Mouse (Mus musculus): ENCODE results near the gene Blmh. TPM values are rescaled to one million over a fixed set of nuclear protein-coding genes. Genes with fewer than 3 reads are reported as not detected.

Gene Blmh
- 10 to 100 TPM; 36.8 to 41.5 TPM for total RNA-seq (2021)

GRCm38 (mm10) chr11:76924759-76925236 is at the start of gene Blmh:
Blmh (plus strand) TSS chr11:76924809.
- DNase-seq (ENCODE audit: low spot score), result no peak
- intact Hi-C loops (cut with DNase I), result no loop called here

GRCm38 (mm10) chr11:76879816-76880215 is 44.8 kb upstream of the Blmh start:
- DNase-seq (ENCODE audit: low spot score), result no peak
- intact Hi-C loops (cut with DNase I), result no loop called here

- no peak for DNase-seq (ENCODE audit: low spot score)
- intact Hi-C loops (cut with DNase I), result no loop called here
Observed at GRCm38 (mm10) chr11:76884451-76884850, 40.2 kb upstream of the Blmh start.

- no peak for DNase-seq (ENCODE audit: low spot score)
- intact Hi-C loops (cut with DNase I), result loop anchor here (2.0 to 5.0 kb wide), 2 partner anchors 43 to 212 kb away; partner anchors contain the start of genes Cpd and Trarg1
Observed at GRCm38 (mm10) chr11:76889339-76890164, 35.1 kb upstream of the Blmh start.

- intact Hi-C loops (cut with DNase I), result loop anchor here (5.0 kb wide), 1 partner anchor 214 kb away; the partner anchor contains the start of gene Trarg1
- no peak for DNase-seq (ENCODE audit: low spot score)
Observed at GRCm38 (mm10) chr11:76891171-76891570, 33.4 kb upstream of the Blmh start.

GRCm38 (mm10) chr11:76891738-76892349 is 32.8 kb upstream of the Blmh start:
- no peak for DNase-seq (ENCODE audit: low spot score)
- intact Hi-C loops (cut with DNase I), result loop anchor here (5.0 kb wide), 1 partner anchor 215 kb away; the partner anchor contains the start of gene Trarg1

- no peak for DNase-seq (ENCODE audit: low spot score)
- intact Hi-C loops (cut with DNase I), result loop anchor here (5.0 kb wide), 1 partner anchor 216 kb away; the partner anchor contains the start of gene Trarg1
Observed at GRCm38 (mm10) chr11:76892972-76893371, 31.6 kb upstream of the Blmh start.

GRCm38 (mm10) chr11:76893570-76893969 is 31.0 kb upstream of the Blmh start:
- intact Hi-C loops (cut with DNase I), result loop anchor here (5.0 kb wide), 1 partner anchor 216 kb away; the partner anchor contains the start of gene Trarg1

GRCm38 (mm10) chr11:76894240-76894639 is 30.4 kb upstream of the Blmh start:
- peak; percentile 42 for DNase-seq (ENCODE audit: low spot score)
- intact Hi-C loops (cut with DNase I), result loop anchor here (1.0 to 5.0 kb wide), 3 partner anchors 83 to 217 kb away; partner anchors contain the start of gene Trarg1

More at GRCm38 (mm10) chr11:76893570-76893969, 31.0 kb upstream of the Blmh start:
- peak; percentile 40 for DNase-seq (ENCODE audit: low spot score)

- intact Hi-C loops (cut with DNase I), result loop anchor here (5.0 kb wide), 1 partner anchor 51 kb away; no protein-coding TSS in a partner anchor
- no peak for DNase-seq (ENCODE audit: low spot score)
Observed at GRCm38 (mm10) chr11:76896360-76896759, 28.2 kb upstream of the Blmh start.

- intact Hi-C loops (cut with DNase I), result loop anchor here (5.0 kb wide), 1 partner anchor 50 kb away; no protein-coding TSS in a partner anchor
- DNase-seq (ENCODE audit: low spot score), result no peak
Observed at GRCm38 (mm10) chr11:76897126-76897525, 27.5 kb upstream of the Blmh start.

GRCm38 (mm10) chr11:76897871-76898270 is 26.7 kb upstream of the Blmh start:
- DNase-seq (ENCODE audit: low spot score), result no peak
- intact Hi-C loops (cut with DNase I), result loop anchor here (5.0 kb wide), 1 partner anchor 49 kb away; no protein-coding TSS in a partner anchor

GRCm38 (mm10) chr11:76898751-76899150 is 25.9 kb upstream of the Blmh start:
- no peak for DNase-seq (ENCODE audit: low spot score)
- intact Hi-C loops (cut with DNase I), result loop anchor here (5.0 kb wide), 1 partner anchor 49 kb away; no protein-coding TSS in a partner anchor

GRCm38 (mm10) chr11:76899758-76900738 is 24.6 kb upstream of the Blmh start:
- no peak for DNase-seq (ENCODE audit: low spot score)
- intact Hi-C loops (cut with DNase I), result loop anchor here (5.0 kb wide), 1 partner anchor 47 kb away; no protein-coding TSS in a partner anchor

GRCm38 (mm10) chr11:76901579-76902361 is 22.8 kb upstream of the Blmh start, which contains the start of gene Tmigd1:
Tmigd1 (plus strand) TSS chr11:76902159.
- intact Hi-C loops (cut with DNase I), result no loop called here
- no peak for DNase-seq (ENCODE audit: low spot score)

- intact Hi-C loops (cut with DNase I), result no loop called here
- no peak for DNase-seq (ENCODE audit: low spot score)
Observed at GRCm38 (mm10) chr11:76904340-76904739, 20.3 kb upstream of the Blmh start.

GRCm38 (mm10) chr11:76908651-76909050 is 16.0 kb upstream of the Blmh start:
- DNase-seq (ENCODE audit: low spot score), result no peak
- intact Hi-C loops (cut with DNase I), result no loop called here

GRCm38 (mm10) chr11:76911325-76912054 is 13.1 kb upstream of the Blmh start:
- no peak for DNase-seq (ENCODE audit: low spot score)
- intact Hi-C loops (cut with DNase I), result no loop called here
